Mouse (Mus musculus): ENCODE measurements around the gene Gemin5. TPM values are rescaled to one million over a fixed set of nuclear protein-coding genes. Genes with fewer than 3 reads are reported as not detected.

The Gemin5 gene
- polyA plus RNA-seq (2014; fragmentation: Illumina TruSeq; extraction: RNeasy Lipid Tissue Mini Kit (QIAGEN cat#74804); ENCODE audit: low read depth, low replicate concordance) = 8.7 TPM

GRCm38 (mm10) chr11:58168167-58168915 lies at the start of gene Gemin5:
Gene Gemin5 (minus strand): TSS chr11:58168539.

GRCm38 (mm10) chr11:58199229-58200037 lies 31.1 kb upstream of the Gemin5 start, which contains the start of the genes Igtp and Irgm2:
Gene Igtp (plus strand): TSS chr11:58199556.
Gene Irgm2 (plus strand): TSS chr11:58199618.

GRCm38 (mm10) chr11:58171459-58172091 lies 3.2 kb upstream of the Gemin5 start, which contains the start of gene Mrpl22:
Gene Mrpl22 (plus strand): TSS chr11:58171661.

GRCm38 (mm10) chr11:58103697-58104306 lies 64.5 kb downstream of the Gemin5 start, which contains the start of gene Cnot8:
Gene Cnot8 (plus strand): TSS chr11:58104153.

GRCm38 (mm10) chr11:58093021-58093528 lies 75.3 kb downstream of the Gemin5 start, which contains the start of gene Gm12248:
Gene Gm12248 (minus strand): TSS chr11:58093134.

Other genes with a start within 250 kb of the Gemin5 start
- gene Larp1, start 159.5 kb downstream of the Gemin5 start, polyA plus RNA-seq (2014; fragmentation: Illumina TruSeq; extraction: RNeasy Lipid Tissue Mini Kit (QIAGEN cat#74804); ENCODE audit: low read depth, low replicate concordance) = 63.7 TPM
- gene Gm12248, start 75.4 kb downstream of the Gemin5 start, polyA plus RNA-seq (2014; fragmentation: Illumina TruSeq; extraction: RNeasy Lipid Tissue Mini Kit (QIAGEN cat#74804); ENCODE audit: low read depth, low replicate concordance) = not detected
- gene Cnot8, start 64.4 kb downstream of the Gemin5 start, polyA plus RNA-seq (2014; fragmentation: Illumina TruSeq; extraction: RNeasy Lipid Tissue Mini Kit (QIAGEN cat#74804); ENCODE audit: low read depth, low replicate concordance) = 42.1 TPM
- gene Mrpl22, start 3.1 kb upstream of the Gemin5 start, polyA plus RNA-seq (2014; fragmentation: Illumina TruSeq; extraction: RNeasy Lipid Tissue Mini Kit (QIAGEN cat#74804); ENCODE audit: low read depth, low replicate concordance) = 37.3 TPM
- 20.9 TPM for gene Igtp, start 31.0 kb upstream of the Gemin5 start, polyA plus RNA-seq (2014; fragmentation: Illumina TruSeq; extraction: RNeasy Lipid Tissue Mini Kit (QIAGEN cat#74804); ENCODE audit: low read depth, low replicate concordance)
- 16.4 TPM for gene Irgm2, start 31.1 kb upstream of the Gemin5 start, polyA plus RNA-seq (2014; fragmentation: Illumina TruSeq; extraction: RNeasy Lipid Tissue Mini Kit (QIAGEN cat#74804); ENCODE audit: low read depth, low replicate concordance)
- 1.3 TPM for gene 4930438A08Rik, start 106.3 kb upstream of the Gemin5 start, polyA plus RNA-seq (2014; fragmentation: Illumina TruSeq; extraction: RNeasy Lipid Tissue Mini Kit (QIAGEN cat#74804); ENCODE audit: low read depth, low replicate concordance)
- 29.2 TPM for gene Zfp692, start 138.5 kb upstream of the Gemin5 start, polyA plus RNA-seq (2014; fragmentation: Illumina TruSeq; extraction: RNeasy Lipid Tissue Mini Kit (QIAGEN cat#74804); ENCODE audit: low read depth, low replicate concordance)
- gene Zfp672, start 161.8 kb upstream of the Gemin5 start, polyA plus RNA-seq (2014; fragmentation: Illumina TruSeq; extraction: RNeasy Lipid Tissue Mini Kit (QIAGEN cat#74804); ENCODE audit: low read depth, low replicate concordance) = 53.2 TPM
- gene Sh3bp5l, start 162.2 kb upstream of the Gemin5 start, polyA plus RNA-seq (2014; fragmentation: Illumina TruSeq; extraction: RNeasy Lipid Tissue Mini Kit (QIAGEN cat#74804); ENCODE audit: low read depth, low replicate concordance) = 42.4 TPM
- 2,095 TPM for gene Lypd8, start 210.5 kb upstream of the Gemin5 start, polyA plus RNA-seq (2014; fragmentation: Illumina TruSeq; extraction: RNeasy Lipid Tissue Mini Kit (QIAGEN cat#74804); ENCODE audit: low read depth, low replicate concordance)